Mouse (Mus musculus) lung, postnatal 0 days (tissue): Measurements from ENCODE around the gene Wnt10b.

ENCODE experiments used
- CTCF ChIP-seq: IDR thresholded peaks from 2 replicates; pipeline ENCODE4 v1.5.1; 2016; ENCODE audit warnings: antibody characterized with exemption, mild to moderate bottlenecking
- EP300 ChIP-seq: IDR thresholded peaks from 2 replicates; pipeline ENCODE4 v1.6.1; 2016; ENCODE audit warnings: antibody characterized with exemption, mild to moderate bottlenecking, control low read depth

DNA sequence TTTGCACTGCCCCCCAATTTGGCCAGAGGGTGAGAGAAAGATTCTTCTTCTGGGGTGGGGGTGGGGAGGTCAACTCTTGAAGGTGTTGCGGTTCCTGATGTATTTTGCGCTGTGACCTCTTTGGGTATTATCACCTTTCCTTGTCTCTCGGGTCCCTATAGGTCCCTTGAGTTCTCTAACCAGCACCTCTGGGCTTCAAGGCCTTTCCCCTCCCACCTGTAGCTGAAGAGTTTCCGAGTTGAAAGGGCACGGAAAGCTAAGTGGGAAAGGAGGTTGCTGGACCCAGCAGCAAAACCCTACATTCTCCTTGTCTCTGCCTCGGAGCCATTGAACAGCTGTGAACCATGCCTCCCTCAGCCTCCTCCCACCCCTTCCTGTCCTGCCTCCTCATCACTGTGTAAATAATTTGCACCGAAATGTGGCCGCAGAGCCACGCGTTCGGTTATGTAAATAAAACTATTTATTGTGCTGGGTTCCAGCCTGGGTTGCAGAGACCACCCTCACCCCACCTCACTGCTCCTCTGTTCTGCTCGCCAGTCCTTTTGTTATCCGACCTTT lies 15.3 kb upstream of the Wnt10b start:
- TF ChIP-seq CTCF (no peak), EP300 (no peak)
